Mouse (Mus musculus): ENCODE measurements around the gene Brf1.

The Brf1 gene

GRCm38 (mm10) chr12:113004011-113004410 is 3.5 kb upstream of the Brf1 start:
- ChIA-PET CTCF (interaction anchor here in 3 of 4 experiments (0.6 to 1.8 kb wide), 5 partner anchors 46 to 280 kb away, joined by 3 to 7 read pairs (median 4); partner anchors contain the start of gene Tex22 (in 1 of the 3)), POLR2A (interaction anchor here in 3 of 4 experiments (0.7 to 2.1 kb wide), 6 partner anchors 9 to 231 kb away, joined by 3 to 5 read pairs (median 4); partner anchors contain the start of genes Tedc1 (in 1 of the 3) and Tex22 (in 1 of the 3))

- POLR2A ChIA-PET, result interaction anchor here (0.5 to 3.1 kb wide), 9 partner anchors 10 to 1330 kb away, joined by 3 to 29 read pairs (median 4); partner anchors contain the start of genes Btbd6 (in 1 of the 4) and Ckb (in 1 of the 4)
- CTCF ChIA-PET, result interaction anchor here (0.6 to 3.3 kb wide), 28 partner anchors 10 to 451 kb away, joined by 3 to 19 read pairs (median 4); partner anchors contain the start of genes Cep170b (in 1 of the 4), Crip1 (in 1 of the 4), Jag2 (in 1 of the 4) and Tex22 (in 1 of the 4)
Observed at GRCm38 (mm10) chr12:113002667-113003066, 2.2 kb upstream of the Brf1 start.

DNA sequence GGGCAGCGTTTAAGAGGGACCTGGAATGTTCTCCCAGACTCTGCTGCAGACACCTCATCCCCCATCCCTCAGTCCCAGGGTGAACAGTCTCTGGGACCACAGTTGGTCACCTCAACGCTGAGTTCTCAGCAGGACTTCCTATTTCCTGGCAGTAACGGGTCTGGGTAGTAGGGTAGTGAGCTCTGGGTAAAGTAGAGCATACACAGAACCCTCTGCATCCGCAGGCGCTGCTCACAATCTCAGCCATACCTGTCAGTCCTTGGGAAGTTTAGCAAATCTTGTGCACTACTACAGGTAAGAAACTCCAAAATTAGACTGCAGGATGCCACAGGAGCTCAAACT is 600 bp upstream of the Brf1 start:
- CTCF ChIA-PET, result interaction anchor here (0.5 to 3.3 kb wide), 27 partner anchors 9 to 742 kb away, joined by 3 to 19 read pairs (median 4); partner anchors contain the start of genes Btbd6 (in 1 of the 4), Clba1 (in 1 of the 4), Crip1 (in 1 of the 4) and Crip2 (in 1 of the 4)
- POLR2A ChIA-PET, result interaction anchor here (0.5 to 6.5 kb wide), 68 partner anchors 8 to 348 kb away, joined by 3 to 52 read pairs (median 4); partner anchors contain the start of genes Btbd6 (in 3 of the 4), Pacs2 (in 3 of the 4), Cdca4 (in 2 of the 4) and Nudt14 (in 2 of the 4)

- ChIA-PET CTCF (interaction anchor here in 2 of 4 experiments (0.6 to 2.0 kb wide), 6 partner anchors 12 to 189 kb away, joined by 3 to 13 read pairs (median 6); partner anchors contain the start of genes Crip1 (in 1 of the 2) and Tex22 (in 1 of the 2)), POLR2A (interaction anchor here in 3 of 4 experiments (0.6 to 6.5 kb wide), 22 partner anchors 8 to 616 kb away, joined by 3 to 52 read pairs (median 8); partner anchors contain the start of genes Btbd6 (in 2 of the 3), Cdca4 (in 1 of the 3), Crip2 (in 1 of the 3) and Pacs2 (in 1 of the 3))
Observed at GRCm38 (mm10) chr12:112999569-113000293, 773 bp downstream of the Brf1 start.

DNA sequence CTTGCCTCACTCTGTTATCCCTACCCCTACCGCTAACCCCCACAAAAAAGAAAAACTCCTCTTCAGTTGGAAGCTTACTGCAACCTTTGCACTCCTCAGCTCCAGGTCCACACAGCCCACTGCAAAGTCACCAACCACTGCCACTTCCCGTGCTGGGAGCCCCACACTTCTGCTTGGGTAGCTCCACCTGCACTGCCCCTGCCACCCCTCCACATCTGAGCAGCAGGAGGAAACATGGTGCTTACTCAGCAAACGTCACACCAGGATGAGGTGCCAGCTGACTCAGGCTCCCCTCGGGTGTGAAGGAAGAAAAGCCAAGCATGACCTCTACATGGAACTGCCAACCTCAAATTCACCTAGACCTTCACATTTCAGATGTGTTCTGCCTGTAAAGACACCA is 6.4 kb downstream of the Brf1 start:
- CTCF ChIA-PET, result interaction anchor here in 1 of 4 experiments (0.7 kb wide), 1 partner anchor 122 kb away, joined by 3 read pairs; no protein-coding TSS in a partner anchor

GRCm38 (mm10) chr12:112991444-112991843 is 9.1 kb downstream of the Brf1 start:
- ChIA-PET POLR2A (interaction anchor here in 2 of 4 experiments (1.8 to 2.1 kb wide), 4 partner anchors 9 to 16 kb away, joined by 4 to 9 read pairs (median 7); partner anchors contain the start of genes Brf1 (in 2 of the 2) and Btbd6 (in 2 of the 2)), CTCF (interaction anchor here in 2 of 4 experiments (0.6 to 1.1 kb wide), 3 partner anchors 10 to 268 kb away, joined by 3 to 4 read pairs (median 3); no protein-coding TSS in a partner anchor)

More for the DNA sequence above, 6.4 kb downstream of the Brf1 start:
- POLR2A ChIA-PET, result interaction anchor here in 2 of 4 experiments (0.8 to 1.1 kb wide), 2 partner anchors 15 to 16 kb away, joined by 3 read pairs; no protein-coding TSS in a partner anchor

DNA sequence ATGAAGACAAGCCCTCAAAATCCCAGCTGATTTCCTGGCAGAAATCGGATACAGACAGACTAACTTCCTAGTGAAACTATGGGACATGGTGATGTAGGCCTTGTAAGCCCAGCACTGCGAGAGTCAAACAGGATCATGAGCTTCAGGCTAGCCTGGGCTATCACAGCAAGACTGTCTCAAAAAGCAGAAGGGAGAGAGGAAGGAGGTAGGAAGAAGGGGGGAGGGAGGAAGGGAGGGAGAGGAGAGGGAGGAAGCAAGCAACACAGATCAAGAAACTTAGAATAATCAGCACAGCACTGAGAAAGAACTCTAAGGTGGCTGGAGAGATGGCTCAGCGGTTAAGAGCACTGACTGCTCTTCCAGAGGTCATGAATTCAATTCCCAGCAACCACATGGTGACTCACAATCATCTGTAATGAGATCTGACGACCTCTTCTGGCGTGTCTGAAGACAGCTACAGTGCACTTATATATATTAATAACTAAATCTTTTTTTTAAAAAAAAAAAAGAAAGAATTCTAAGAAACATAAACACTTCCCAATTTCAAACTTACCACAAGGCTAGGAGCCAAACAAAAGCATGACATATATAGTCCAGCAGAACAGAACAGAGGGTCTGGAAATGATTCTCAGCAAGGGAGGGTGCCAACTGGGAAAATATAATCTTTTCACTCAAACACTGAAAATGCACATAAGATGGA is 9.6 kb downstream of the Brf1 start:
- ChIA-PET POLR2A (interaction anchor here (0.5 to 2.1 kb wide), 13 partner anchors 7 to 196 kb away, joined by 3 to 9 read pairs (median 4); partner anchors contain the start of genes Brf1 (in 2 of the 4), Btbd6 (in 2 of the 4) and Pacs2 (in 1 of the 4)), CTCF (interaction anchor here in 3 of 4 experiments (0.6 to 1.4 kb wide), 4 partner anchors 8 to 267 kb away, joined by 3 read pairs; no protein-coding TSS in a partner anchor)

DNA sequence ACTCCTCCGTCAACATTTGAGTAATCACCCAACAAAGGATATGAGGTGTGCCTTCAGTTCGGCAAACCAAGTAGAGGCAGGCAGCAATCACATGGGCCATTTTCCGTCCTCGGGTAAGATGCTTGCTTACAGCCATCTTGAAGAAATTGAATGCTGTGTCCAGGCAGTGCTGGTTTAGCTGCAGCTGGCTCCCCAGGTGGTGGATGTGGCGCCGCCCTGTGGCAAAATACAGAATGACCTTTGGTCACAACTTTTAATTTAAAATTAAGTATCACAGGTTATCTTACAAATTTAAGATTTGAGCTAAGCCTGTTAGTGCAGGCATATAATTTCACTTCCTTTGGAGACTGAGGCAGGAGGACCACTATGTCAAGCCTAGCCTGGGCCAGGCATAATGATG is 12.6 kb downstream of the Brf1 start:
- CTCF ChIA-PET, result interaction anchor here (0.6 to 3.6 kb wide), 27 partner anchors 9 to 842 kb away, joined by 3 to 37 read pairs (median 4); partner anchors contain the start of genes Btbd6 (in 2 of the 4), Brf1 (in 1 of the 4), Jag2 (in 1 of the 4) and Kif26a (in 1 of the 4)
- POLR2A ChIA-PET, result interaction anchor here in 3 of 4 experiments (1.0 to 6.0 kb wide), 9 partner anchors 9 to 164 kb away, joined by 3 to 52 read pairs (median 5); partner anchors contain the start of genes Brf1 (in 2 of the 3) and Btbd6 (in 2 of the 3)

DNA sequence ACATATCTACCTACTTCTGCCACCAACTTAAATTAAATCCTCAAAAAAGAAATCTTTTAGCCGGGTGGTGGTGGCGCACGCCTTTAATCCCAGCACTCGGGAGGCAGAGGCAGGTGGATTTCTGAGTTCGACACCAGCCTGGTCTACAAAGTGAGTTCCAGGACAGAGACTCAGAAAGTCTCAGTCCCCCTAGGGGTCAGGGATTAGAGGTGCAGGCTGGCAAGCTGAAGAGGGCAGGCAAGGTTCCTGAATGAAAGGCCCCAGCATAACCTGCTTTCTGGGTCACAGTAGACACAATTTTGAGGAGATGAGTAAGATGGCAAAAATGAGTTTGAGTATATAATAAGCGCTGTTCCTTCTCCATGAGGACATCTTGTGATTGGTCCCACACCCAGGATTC is 15.2 kb downstream of the Brf1 start:
- POLR2A ChIA-PET, result interaction anchor here in 2 of 4 experiments (0.8 to 6.0 kb wide), 5 partner anchors 12 to 16 kb away, joined by 3 to 52 read pairs (median 3); partner anchors contain the start of gene Brf1 (in 2 of the 2)
- CTCF ChIA-PET, result interaction anchor here in 3 of 4 experiments (0.5 to 3.6 kb wide), 12 partner anchors 8 to 425 kb away, joined by 3 to 37 read pairs (median 3); partner anchors contain the start of genes Brf1 (in 1 of the 3), Btbd6 (in 1 of the 3), Nudt14 (in 1 of the 3) and Tex22 (in 1 of the 3)

- CTCF ChIA-PET, result no interaction called here
- POLR2A ChIA-PET, result interaction anchor here in 3 of 4 experiments (0.6 to 1.6 kb wide), 5 partner anchors 11 to 113 kb away, joined by 3 to 6 read pairs (median 3); no protein-coding TSS in a partner anchor
Observed at GRCm38 (mm10) chr12:112982031-112982430, 18.5 kb downstream of the Brf1 start.

- CTCF ChIA-PET, result interaction anchor here in 3 of 4 experiments (0.5 to 3.6 kb wide), 14 partner anchors 9 to 173 kb away, joined by 3 to 37 read pairs (median 4); partner anchors contain the start of gene Brf1 (in 1 of the 3)
- POLR2A ChIA-PET, result interaction anchor here in 3 of 4 experiments (0.8 to 3.2 kb wide), 20 partner anchors 10 to 298 kb away, joined by 3 to 21 read pairs (median 4); partner anchors contain the start of genes Brf1 (in 2 of the 3), Clba1 (in 1 of the 3), Tex22 (in 1 of the 3) and Zbtb42 (in 1 of the 3)
Observed at GRCm38 (mm10) chr12:112977156-112977555, 23.3 kb downstream of the Brf1 start.

DNA sequence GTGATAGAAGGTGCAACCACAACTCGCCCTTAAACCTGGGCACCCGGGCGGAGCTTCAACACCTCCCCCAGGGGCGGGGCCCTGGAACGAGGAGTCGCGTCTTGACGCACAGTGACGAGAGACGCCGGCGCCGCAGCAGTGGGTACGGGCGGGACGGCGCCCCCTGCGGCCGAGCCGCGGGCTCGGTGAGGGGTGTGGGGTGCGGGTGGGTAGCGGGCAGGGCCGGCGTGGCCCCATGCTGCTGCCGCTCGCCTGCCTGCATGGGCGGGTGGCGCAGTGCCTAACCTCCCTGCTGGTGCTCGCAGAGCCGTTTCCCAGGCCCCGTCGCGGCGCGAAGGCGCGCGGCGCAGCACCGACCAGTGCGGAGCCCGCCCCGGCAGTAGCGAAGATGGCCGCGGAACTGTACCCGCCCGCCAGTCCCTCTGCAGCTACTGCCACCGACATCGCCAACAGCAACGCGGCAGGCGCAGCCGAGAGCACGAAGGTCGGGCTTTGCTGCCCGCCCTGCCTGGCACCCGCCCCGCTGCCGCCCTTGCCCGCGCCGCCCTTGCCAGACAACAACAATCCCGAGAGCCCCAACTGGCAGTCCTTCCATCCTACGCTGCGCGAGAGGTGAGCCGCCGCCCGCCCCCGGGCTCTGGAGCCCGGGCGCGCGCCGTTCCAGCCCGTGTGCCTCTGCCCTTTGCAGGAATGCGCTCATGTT is 24.0 kb downstream of the Brf1 start, which contains the start of gene Btbd6:
TSS of gene Btbd6 (plus strand) at position 112 of the 703 bp plus-strand sequence.
- ChIA-PET POLR2A (interaction anchor here in 3 of 4 experiments (0.6 to 3.2 kb wide), 48 partner anchors 11 to 808 kb away, joined by 3 to 21 read pairs (median 4); partner anchors contain the start of genes Brf1 (in 3 of the 3), Tex22 (in 2 of the 3), Clba1 (in 1 of the 3) and Crip1 (in 1 of the 3)), CTCF (interaction anchor here (0.5 to 3.6 kb wide), 31 partner anchors 10 to 1206 kb away, joined by 3 to 37 read pairs (median 4); partner anchors contain the start of genes Brf1 (in 1 of the 4) and Crip1 (in 1 of the 4))

- CTCF ChIA-PET, result interaction anchor here in 1 of 4 experiments (3.6 kb wide), 1 partner anchor 12 kb away, joined by 37 read pairs; no protein-coding TSS in a partner anchor
- POLR2A ChIA-PET, result interaction anchor here in 1 of 4 experiments (2.7 kb wide), 1 partner anchor 26 kb away, joined by 14 read pairs; the partner anchor contains the start of gene Brf1
Observed at GRCm38 (mm10) chr12:112974736-112975135, 25.8 kb downstream of the Brf1 start.

GRCm38 (mm10) chr12:112969616-112970015 is 30.9 kb downstream of the Brf1 start:
- ChIA-PET CTCF (interaction anchor here in 1 of 4 experiments (0.9 to 1.6 kb wide), 3 partner anchors 11 to 105 kb away, joined by 3 to 8 read pairs (median 3); partner anchors contain the start of gene Tex22), POLR2A (interaction anchor here in 2 of 4 experiments (0.6 to 1.4 kb wide), 11 partner anchors 11 to 170 kb away, joined by 3 to 8 read pairs (median 3); partner anchors contain the start of genes Brf1 (in 1 of the 2) and Crip2 (in 1 of the 2))

GRCm38 (mm10) chr12:112968943-112969342 is 31.6 kb downstream of the Brf1 start:
- ChIA-PET CTCF (interaction anchor here in 2 of 4 experiments (0.5 to 1.6 kb wide), 3 partner anchors 11 to 22 kb away, joined by 3 to 8 read pairs (median 4); no protein-coding TSS in a partner anchor), POLR2A (interaction anchor here in 3 of 4 experiments (0.7 to 1.4 kb wide), 6 partner anchors 16 to 32 kb away, joined by 3 to 4 read pairs (median 3); partner anchors contain the start of gene Brf1 (in 1 of the 3))

All from embryonic stem cell, embryonic (primary cell).